Mouse (Mus musculus): ENCODE data around the gene Fpgs.

The Fpgs gene

DNA sequence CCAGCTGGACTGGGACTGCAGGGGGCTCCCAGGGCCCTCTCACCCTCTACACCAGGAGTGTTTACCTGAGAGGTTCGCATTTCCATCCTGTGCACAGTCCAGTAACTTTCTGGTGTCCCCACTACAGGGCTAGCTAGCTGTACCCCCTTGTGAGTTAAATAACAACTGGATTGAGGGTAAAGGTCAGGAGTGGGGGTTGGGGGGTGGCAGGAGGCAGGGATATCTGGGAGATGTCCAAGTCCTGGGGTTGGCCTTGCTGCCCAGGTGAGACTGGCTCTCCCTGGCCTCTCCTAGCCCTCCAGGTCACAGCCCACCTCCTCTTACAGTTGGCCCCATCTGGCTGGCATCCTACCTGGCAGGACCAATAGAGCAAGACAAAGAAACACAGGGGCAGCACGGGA, at the start of gene Fpgs:
Fpgs (minus strand) TSS at position 125 of the 401 bp plus-strand sequence.
- DNase-seq (ENCODE audit: low spot score in 2 of 2): no peak

DNA sequence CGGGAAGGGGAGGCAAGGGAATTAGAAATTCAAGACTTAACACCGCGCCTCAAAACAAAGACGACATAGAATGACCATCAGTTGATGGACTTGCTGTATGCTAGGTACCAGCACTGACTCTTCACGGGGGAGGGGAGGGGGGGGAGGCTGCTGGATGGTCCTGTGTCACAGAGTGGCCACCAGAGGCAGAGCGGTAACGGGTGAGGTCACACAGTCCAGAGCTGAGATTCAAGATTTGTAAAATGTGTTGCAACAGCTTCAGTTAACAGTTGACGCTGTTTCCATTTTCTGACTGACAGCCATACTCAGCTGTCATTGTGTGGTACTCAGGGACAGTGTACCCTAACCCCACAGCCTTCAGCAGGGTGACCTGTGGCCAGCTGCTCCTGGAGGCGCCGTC, 48.2 kb upstream of the Fpgs start:
- DNase-seq (ENCODE audit: low spot score in 2 of 2): no peak

DNA sequence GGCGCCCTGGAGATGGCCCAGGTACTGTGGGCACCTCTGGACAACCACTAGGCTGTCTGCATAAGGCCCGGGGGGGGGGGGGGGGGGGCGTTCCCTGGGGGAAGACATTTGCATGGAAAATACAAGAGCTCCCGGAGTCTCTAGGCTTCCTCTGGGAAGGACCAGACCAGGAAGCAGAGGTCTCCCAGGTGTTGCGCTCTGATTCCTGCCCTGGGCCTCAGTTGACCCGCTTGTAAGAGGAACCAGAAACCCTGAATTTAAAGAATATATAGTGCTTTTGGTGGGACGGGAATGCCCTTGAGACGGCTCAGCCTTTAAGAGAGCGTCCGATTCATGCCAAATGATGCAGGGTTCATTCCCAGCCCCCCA, 47.7 kb upstream of the Fpgs start:
- DNase-seq (ENCODE audit: low spot score in 2 of 2): no peak

DNA sequence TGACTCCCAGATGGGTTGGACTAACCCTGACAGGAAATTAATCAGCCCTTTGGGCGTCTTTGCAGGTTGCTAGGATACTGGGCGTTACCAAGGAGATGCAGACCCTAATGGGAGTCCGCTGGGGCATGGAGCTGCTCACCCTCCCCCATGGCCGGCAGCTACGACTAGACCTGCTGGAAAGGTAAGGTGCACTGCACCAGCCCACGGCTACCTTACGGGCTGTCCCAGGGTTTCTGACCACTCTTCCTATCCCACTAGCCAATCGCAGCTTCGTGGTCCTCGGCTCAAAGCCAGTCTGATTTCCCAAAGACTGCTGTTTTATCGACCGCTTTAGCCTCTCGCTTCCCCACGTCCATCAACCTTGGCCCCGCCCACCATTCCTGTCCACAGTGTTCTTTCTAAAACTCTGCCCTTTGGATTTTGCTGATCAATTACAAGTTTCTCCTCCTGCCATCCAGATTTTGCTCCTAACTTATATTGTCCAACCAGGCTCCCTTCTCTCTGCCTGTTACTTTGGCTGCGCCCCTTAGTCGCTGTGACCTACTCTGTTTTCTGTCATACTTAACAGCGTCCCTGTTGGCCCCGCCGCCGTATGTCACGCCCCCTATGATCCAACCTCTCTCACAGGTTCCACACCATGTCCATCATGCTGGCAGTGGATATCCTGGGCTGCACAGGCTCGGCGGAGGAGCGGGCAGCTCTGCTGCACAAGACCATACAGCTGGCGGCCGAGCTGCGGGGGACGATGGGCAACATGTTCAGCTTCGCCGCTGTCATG, 47.1 kb upstream of the Fpgs start:
- DNase-seq (ENCODE audit: low spot score in 2 of 2): no peak

DNA sequence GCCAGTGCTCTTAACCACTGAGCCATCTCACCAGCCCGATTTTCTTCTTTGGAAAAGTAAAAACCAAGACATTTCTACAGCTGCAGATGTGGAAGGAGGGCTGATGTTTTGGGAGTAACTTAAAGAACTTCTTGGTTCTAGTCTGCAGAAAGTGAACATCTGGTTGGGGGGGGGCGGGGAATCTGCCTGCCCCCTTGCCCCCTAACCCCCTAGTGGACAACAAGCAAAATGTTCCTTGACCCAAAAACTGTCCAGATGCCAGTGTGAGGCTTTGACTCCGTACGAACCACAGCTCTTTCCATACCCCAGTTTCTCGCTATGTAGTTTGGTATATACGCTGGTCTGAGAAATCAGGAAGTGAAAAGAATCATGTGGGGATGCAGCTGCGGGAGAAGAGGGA, 46.3 kb upstream of the Fpgs start:
- DNase-seq (ENCODE audit: low spot score in 2 of 2): no peak

DNA sequence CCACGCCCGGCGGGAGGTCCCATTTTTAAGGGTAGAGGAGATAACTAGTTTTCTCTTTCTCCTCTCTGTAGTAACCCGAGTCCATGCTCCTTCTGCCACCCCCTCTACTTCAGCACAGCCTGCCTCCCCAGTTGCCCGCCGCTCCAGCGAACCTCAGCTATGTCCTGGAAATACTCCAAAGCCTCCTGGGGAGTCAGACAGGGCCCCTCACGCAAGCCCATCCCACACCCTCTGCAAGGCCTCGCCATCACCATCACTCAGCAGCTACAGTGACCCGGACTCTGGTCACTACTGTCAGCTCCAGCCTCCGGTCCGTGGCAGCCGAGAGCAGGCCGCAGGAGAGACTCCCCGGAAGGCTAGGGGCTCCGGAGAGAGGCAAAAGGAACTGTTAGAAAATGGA, 45.1 kb upstream of the Fpgs start:
- no peak for DNase-seq (ENCODE audit: low spot score in 2 of 2)

DNA sequence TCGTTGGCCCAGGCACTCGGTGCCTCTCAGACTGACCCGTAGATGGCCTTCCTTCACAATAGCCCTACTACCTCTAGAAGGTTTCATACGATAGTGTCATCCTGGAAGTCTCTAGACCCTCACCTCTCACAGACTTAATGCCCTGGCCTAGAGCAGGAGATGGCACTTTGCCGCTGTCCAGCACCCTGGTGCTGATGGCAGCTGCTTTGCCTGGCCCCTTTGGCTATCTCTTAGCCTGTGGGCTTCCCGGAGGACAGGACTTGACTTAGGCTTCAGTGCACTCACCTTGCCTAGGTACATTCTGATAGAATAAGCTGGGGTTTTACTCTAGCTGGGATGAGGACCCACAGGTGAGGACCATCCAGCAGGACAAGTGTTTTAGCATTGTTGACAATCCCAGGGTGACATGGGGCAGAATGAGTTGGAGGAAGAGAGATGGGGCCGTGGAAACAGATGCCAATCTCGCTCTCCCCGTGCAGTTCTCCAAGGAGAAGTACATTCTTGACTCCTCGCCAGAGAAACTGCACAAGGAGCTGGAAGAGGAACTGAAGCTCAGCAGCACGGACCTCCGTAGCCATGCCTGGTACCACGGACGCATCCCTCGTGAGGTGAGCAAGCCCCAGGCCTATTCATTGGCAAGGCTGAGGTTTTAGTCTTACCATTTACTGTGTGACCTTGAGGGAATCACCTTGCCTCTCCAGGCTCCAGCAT, 40.5 kb upstream of the Fpgs start:
- no peak for DNase-seq (ENCODE audit: low spot score in 2 of 2)

DNA sequence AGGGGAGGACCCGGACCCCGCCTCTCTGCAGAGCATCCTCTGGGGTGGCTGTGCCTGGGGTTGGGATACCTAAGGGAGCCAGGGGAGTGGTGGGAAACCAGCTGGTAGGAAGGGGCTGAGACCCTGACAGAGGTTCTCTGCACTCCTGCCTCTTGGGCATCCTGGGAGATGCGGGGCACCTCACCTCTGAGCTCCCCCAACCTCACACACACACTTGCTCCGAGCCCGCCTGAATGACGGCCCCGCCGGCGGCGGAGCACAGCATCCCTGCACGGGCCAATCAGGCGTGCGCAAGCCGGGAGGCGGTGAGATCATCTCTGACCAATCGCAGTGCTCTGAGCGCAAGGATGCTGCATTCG, 38.2 kb upstream of the Fpgs start:
- DNase-seq (ENCODE audit: low spot score in 2 of 2): peak; percentile 87

DNA sequence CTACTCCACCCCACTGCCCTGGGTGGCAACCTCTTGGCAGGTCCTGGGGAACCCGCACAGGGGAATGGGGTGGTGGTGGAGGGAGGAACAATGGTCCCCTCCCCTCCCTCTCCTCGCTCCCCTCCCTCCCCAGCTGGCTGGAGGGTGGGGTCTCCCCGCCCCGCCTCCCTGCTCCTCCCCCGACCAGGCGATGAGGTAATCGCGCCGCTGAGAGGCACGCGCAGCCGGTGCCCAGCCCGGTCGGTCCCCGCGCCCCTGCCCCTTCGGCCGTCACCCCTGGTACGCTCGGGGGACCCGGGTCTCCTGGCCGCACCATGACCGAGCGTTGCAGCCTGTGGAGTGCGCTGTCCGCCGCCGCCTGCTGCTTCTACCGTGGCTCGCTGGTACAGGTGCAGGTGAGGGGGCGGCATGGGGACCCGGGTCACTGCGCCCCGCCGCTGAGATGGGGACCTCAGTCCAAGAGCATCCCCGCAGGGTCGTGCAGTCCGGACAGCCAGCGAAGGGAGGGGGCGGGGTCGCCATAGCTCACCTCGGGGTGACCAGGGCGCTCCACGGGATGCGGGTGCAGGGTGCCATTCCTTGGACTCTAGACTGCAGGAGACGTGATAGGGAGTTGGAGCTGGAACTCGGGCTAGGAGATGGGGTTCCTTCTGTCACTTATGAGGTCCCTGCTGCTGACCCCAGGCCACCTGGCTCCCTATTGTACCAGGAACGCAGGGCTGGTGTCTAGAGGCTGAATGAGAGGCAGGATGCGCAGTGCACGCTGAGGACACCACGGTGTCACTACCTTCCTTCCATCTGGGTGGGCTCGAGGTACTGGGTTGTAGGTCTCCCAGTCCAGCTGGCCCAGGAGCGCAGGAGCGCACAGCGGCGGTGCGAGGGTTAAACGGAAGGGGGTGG, 37.6 kb upstream of the Fpgs start:
- DNase-seq (ENCODE audit: low spot score in 2 of 2): peak; percentile 45 to 54

DNA sequence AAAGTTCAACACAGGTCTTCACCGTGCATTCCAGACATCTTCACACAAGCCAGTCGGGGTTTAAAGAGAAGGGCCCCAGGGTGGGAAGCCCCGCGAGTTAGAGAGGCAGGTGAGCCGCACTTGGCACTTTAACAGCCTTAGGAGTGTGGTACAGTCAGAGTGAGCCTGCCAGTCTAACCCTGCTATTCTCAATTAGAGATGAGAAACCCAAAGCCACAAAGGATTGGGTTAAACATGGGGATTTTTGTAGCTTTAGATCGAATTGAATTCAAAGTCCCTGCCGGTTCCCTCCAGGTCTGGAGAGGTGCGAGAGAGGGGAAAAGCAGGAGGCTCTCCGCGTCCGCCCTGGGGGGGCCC, 36.9 kb upstream of the Fpgs start, which contains the start of gene 6330409D20Rik:
6330409D20Rik (minus strand) TSS at position 101 of the 357 bp plus-strand sequence.
- DNase-seq (ENCODE audit: low spot score in 2 of 2): no peak

DNA sequence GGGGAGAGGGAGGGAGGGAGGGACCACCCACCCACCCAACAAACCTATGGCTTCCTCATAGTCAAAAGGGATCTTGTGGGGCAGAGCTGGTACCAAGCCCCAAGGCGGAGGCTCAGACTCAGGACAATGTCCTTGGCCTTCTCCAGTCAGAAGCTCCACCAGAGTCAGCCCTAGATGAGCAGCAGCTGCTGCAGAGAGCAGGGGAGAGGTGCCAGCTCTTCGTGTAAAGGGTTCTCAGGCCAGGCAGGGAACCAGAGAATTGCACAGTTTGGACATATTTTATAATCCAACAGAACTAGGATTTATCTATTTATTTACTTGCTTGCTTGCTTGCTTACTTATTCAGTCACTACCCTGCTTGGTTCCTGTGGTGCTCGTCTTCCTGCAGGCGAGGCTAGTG, 35.4 kb upstream of the Fpgs start:
- DNase-seq (ENCODE audit: low spot score in 2 of 2): no peak

DNA sequence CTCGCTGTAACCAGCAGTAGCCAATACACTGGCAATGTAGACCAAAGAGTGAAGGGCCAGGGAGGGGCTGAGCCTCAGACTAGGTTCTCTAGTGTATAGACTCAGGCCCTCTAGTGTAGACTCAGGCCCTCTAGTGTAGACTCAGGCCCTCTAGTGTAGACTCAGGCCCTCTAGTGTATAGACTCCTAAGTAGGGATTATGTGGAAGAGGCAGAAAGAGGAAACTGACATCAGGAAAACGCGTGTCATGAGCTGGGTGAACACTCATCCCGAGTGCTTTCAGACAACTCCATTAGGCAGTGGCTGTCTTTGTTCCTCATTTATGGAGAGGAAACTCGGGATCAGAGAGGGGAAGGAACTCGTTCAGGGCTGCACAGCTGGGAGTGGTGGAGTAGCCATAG, 33.1 kb upstream of the Fpgs start:
- no peak for DNase-seq (ENCODE audit: low spot score in 2 of 2)

DNA sequence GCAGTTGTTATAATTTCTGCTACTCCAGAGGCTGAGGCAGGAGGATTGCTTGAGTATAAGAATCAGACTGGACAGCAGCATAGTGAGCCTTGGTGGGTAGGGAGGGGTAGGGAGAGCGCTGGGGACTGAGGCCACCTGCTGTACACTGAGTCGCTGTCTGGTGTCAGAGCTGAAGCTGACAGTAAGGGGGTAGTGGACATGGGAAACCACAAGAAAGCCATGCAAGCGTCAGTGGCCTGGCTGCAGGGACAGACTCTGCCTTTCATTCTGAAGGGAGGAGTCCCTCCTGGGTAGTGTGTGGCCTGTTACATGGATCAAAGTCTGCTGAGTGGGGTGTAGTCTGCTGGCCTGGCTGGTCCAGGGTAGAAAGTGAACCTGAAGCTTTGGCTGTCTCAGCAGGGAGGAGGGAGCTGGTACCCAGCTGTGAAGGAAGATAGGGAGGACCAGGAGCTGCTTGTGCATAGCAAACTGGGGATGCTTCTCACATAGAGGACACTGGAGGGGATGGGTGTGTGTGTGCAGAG, 32.4 kb upstream of the Fpgs start:
- DNase-seq (ENCODE audit: low spot score in 2 of 2): no peak

DNA sequence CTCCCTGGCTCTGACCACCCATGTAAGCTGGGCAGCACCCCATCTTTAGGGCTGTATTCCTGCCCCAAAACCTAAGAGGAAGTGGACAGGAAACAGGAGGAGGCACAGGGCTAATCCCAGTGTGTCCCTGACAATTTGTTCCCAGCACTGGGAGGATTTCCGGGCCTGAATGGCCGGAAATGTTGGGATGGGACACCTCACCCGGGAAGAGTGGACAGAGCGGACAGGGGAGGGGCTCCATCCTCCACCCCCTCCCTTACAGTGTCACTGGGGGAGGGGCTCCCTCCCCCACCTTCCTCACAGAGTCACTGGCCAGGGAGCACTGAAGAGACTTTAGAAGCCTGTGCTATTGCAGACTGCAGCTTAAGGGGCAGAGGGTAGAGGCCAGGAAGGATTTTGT, 31.0 kb upstream of the Fpgs start:
- no peak for DNase-seq (ENCODE audit: low spot score in 2 of 2)

DNA sequence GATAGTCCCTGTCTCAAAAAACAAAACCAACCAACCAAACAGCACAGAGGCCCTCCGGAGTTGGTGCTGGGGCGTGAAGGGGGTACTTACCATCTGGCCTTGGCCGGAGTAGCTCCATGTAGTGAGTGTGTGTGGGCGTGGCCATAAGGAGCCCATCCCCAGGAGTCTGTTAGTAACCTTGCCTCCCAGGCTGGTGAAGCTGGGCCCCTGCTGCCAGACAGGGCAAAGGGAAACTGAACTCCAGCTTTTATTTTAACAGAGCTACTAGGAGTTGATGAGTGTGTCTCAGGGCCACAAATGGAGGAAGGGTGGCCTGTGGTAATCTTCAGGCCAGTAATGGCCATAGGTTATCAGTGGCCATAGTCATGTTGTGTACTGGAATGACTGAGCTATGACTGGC, 30.5 kb upstream of the Fpgs start:
- DNase-seq (ENCODE audit: low spot score in 2 of 2): no peak

DNA sequence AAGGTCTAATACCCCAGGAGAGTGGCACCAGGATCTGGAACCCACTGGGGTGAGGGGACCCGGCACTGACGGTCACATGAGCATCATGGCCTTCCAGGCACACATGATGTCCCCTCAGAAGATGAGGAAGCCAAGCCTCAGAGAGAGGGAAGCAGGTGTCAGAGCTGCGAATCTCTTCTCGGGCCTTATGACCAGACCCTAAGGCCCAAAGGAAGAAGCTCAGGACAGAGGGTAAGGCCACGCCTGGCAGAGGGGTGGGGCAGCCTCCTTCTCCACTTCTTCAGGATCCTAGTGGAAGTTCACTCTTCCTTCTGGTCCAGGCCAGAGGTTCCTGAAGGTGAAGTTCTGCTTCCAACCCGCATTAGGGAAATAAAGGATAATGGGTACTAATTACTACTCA, 28.8 kb upstream of the Fpgs start:
- DNase-seq (ENCODE audit: low spot score in 2 of 2): no peak

DNA sequence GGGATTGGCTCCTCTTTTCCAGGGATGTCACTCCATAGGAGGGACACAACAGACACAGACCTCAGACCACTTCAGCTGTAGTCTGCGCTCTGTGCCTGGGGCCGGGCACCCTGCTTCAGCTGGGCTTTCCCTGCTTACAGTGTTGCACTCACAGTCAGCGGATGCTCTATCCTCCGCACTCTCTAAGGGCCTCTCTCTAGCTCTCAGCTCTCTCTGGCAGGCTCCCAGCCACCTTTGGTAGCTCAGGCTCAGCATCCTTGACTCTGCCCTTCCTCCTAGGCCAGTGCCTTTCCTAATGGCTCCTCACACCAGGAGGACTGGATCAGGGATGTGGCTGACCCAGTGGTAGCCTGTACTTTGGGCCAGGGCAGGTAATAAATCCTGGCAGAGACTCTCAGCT, 28.0 kb upstream of the Fpgs start:
- no peak for DNase-seq (ENCODE audit: low spot score in 2 of 2)

DNA sequence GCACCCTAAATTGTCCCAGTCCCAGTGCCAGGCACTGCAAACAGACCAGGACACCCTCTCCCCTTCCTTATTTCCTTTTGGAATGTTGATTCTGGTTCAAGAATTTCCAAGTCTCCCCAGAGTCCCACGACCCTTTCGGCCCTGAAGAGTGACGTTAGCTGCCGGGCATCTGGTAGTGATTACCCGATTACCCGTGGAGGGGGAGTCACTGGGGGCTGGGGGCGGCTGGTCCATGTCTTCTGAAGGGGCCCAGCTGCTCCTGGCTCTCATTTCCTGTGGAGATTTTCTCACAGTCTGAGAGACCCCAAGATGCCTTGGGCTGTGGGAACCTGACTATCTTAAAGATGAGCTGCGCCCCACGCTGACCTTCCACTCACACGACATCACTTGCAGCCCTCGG, 26.9 kb upstream of the Fpgs start:
- no peak for DNase-seq (ENCODE audit: low spot score in 2 of 2)

DNA sequence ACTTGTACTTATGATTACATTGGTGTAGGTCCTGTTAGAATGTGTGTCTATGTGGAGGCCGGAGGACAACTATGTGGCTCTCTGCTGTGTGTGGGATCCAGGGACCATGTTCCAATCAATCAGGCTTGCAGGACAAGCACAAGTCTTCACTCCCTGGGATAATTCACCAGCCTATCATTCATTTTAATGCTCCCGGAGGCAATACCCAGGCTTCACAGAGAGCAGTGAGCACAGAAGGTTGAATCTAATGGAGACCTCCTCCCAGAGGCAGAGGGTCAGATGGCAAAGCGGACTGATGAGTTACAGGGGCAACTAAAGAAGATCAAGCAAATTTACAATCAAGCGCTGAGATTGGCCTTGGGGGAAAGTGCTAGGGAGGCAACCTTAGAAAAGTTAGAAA, 25.6 kb upstream of the Fpgs start:
- DNase-seq (ENCODE audit: low spot score in 2 of 2): no peak

DNA sequence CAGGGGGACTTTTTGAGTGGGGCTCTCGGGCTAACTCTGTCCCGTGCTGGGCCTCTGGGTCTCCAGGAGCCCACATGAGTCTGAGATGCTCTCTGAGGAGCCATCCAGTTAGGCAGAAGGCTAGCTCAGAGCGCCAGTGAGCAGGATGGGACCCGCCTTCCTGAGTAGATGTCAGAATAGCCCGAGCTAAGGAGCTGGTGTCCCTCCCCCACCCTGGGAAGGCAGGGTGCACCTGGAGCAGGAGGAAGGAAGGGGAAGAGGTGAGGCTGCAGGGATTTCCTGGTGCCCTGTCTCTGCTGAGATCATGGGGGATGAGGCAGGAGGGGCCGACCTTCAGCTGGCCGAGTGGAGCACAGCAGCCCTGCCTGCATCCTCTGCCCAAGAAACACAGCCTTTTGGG, 24.5 kb upstream of the Fpgs start:
- DNase-seq (ENCODE audit: low spot score in 2 of 2): no peak

DNA sequence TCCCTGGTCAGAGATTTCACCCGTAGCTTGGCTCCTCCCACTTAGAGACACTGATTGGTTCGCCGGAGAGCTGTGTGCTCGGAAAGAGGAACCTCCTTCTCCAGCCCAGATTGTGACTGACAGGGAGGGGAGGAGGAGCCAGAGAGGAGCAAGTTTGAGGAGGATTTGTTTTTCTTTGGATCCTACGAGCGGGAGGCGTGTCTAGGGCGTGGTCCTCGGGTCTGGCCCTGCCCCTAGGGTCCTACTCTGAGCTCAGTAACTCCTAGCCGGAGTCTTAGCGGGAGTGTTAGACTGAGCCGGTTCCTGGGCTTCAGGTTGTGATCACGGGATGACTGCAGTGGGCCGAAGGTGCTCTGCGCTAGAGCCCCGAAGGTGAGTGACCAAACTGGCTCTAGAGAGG, 23.5 kb upstream of the Fpgs start:
- peak; percentile 81 to 85 for DNase-seq (ENCODE audit: low spot score in 2 of 2)
